Mouse (Mus musculus): Measurements from ENCODE around the gene Coq3. TPM values are rescaled to one million over a fixed set of nuclear protein-coding genes. Genes with fewer than 3 reads are reported as not detected.

The Coq3 gene
- polyA plus RNA-seq, 1 experiment, result 13.5 TPM

DNA sequence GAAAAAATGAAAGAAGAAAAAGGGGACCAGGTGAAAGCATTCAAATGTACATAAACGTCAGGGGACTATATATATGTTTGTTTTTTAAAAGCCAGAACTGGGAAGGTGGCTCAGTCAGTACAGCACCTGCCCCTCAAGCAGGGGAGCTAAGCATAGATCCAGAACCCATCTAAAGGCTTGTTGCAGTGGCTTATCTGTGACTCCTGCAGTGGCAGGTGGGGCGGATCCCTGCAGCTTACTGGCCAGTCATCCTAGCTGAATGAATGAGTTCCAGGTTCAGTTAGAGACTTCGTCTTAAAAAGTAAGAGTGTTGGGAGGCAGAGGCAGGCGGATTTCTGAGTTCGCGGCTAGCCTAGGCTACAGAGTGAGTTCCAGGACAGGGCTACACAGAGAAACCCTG lies 3.3 kb downstream of the Coq3 start:
- TF ChIP-seq CTCF (IDR thresholded peaks at IDR 0.05; ENCODE audit: borderline replicate concordance, insufficient read depth, low read depth, low read length), result no peak
- no peak for TF ChIP-seq POLR2A (IDR thresholded peaks at IDR 0.05; ENCODE audit: borderline replicate concordance, insufficient read depth, low read length)
- Histone ChIP-seq H3K4me1 (ENCODE audit: control insufficient read depth, insufficient read depth, low read length) (no peaks in the 10 kb centered on the region), H3K4me3 (replicated peaks; ENCODE audit: insufficient read depth, low read depth, low read length) (no peak overlapping the region), H3K27ac (ENCODE audit: insufficient read depth, low read length) (no peak overlapping the region), H3K27me3 (ENCODE audit: control insufficient read depth, insufficient read depth, low read length) (no peaks in the 10 kb centered on the region)
- WGBS, result 93% methylated on average over 6 of the region's 6 CpGs
- DNase-seq, result no peak

DNA sequence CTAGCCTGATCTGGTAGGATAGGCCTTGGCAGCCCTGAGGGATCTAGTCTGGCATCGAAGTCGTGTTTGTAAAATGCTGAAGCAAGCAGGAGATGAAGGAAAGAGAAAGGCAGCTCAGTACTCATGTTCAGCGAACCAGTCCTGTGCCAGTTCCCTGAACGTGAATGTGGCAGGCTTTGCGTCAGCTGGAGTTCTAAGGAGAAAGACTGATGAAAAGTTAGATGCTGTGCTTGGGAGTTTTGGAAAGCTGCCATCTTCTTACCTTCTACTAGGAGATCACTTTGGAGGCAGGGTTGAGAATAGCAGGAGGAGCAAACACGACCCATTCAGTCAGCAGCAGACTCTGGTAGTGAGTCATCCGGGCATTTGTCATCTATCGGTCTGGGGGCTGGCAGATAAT lies 6.4 kb downstream of the Coq3 start:
- no peak for TF ChIP-seq POLR2A (IDR thresholded peaks at IDR 0.05; ENCODE audit: borderline replicate concordance, insufficient read depth, low read length)
- TF ChIP-seq CTCF (IDR thresholded peaks at IDR 0.05; ENCODE audit: borderline replicate concordance, insufficient read depth, low read depth, low read length), result no peak
- 74% methylated on average over 8 of the region's 8 CpGs for WGBS
- Histone ChIP-seq H3K27me3 (ENCODE audit: control insufficient read depth, insufficient read depth, low read length) (no peaks in the 10 kb centered on the region), H3K27ac (ENCODE audit: insufficient read depth, low read length) (no peak overlapping the region), H3K4me1 (ENCODE audit: control insufficient read depth, insufficient read depth, low read length) (no peaks in the 10 kb centered on the region), H3K4me3 (replicated peaks; ENCODE audit: insufficient read depth, low read depth, low read length) (no peak overlapping the region)
- no peak for DNase-seq

DNA sequence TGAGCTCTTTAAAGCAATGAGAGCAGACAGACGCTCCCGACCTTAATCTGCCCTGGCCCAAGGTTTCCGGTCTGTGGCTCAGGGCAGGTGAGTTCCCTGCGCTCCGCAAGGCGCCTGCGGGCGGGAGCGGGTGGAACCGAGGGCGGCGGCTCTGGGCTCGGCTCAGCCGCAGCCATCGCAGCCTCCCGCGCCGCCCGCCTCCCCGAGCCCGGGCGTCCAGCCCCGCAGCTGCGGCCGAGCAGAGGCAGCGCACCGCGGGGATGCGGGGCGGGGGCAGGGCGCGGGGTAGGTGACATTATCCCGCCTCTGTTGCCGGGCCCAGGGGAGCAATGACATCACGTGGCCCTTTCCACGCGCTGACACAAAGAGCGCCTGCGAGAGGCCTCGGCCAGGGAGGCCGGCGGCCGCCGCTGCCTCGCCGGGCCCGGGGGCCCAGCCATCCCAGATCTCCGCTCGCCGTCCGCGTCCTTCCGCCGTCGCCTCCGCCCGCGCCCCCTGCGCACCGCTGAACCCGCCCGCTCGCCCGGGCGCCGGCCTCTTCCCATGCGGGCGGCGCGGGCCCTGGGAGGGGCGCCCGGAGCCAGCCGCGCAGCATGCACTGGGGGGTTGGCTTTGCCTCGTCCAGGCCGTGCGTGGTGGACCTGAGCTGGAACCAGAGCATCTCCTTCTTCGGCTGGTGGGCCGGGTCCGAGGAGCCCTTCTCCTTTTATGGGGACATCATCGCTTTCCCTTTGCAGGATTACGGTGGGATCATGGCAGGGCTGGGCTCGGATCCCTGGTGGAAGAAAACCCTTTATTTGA lies 51.7 kb downstream of the Coq3 start, which contains the start of gene Faxc:
Gene Faxc, plus strand, starts transcription at position 359 of the 801 bp plus-strand sequence.
- peak; percentile 84 to 85 for DNase-seq
- no peak for TF ChIP-seq CTCF (IDR thresholded peaks at IDR 0.05; ENCODE audit: borderline replicate concordance, insufficient read depth, low read depth, low read length)
- TF ChIP-seq POLR2A (IDR thresholded peaks at IDR 0.05; ENCODE audit: borderline replicate concordance, insufficient read depth, low read length), result peak; percentile 43
- Histone ChIP-seq H3K4me1 (ENCODE audit: control insufficient read depth, insufficient read depth, low read length) (peaks cover 8% of the 10 kb centered on the region), H3K4me3 (replicated peaks; ENCODE audit: insufficient read depth, low read depth, low read length) (peak within 1 kb of the TSS; percentile 97), H3K27me3 (ENCODE audit: control insufficient read depth, insufficient read depth, low read length) (no peaks in the 10 kb centered on the region), H3K27ac (ENCODE audit: insufficient read depth, low read length) (peak within 1 kb of the TSS; percentile 99)
- WGBS, result 1% methylated on average over 83 of the region's 83 CpGs

DNA sequence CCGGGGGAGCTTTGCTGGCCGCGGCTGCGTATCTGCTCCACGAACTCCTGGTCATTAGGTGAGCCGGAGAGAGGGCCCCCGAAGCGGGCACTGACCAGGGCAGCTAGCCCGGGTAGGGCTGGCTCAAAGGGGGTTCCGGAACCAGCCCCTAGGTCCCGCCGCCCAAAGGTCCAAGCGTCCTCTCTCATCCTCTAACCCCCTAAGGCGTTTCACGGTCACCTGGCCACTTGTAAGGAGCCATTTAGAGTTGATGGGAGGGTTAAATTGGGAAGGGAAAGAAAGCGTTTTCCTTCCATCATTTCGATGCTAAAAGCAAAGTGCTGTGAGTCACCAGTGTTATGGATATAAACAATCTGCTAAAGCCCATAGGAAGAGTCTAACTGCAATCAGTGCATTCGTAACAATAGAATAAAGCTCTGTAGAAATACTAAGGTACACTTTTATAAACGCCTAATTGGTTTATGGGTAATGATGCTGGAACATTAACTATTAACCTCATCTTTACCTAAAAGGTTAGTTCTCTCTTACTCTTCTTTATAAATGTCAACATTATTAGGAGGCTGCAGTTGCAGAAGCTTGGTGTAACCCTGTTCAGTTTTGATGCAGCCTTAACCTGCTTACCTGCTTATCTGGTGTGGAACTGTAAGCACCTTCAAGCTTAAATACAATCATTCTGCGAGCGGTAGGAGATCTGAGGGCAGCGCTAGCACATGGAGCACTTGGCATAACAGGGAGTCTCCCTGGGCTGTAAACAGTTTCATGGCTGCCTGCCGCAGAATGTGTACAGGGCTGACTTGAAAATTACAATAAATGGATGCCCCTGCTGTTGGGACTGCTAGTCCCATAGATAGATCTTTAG lies 52.5 kb downstream of the Coq3 start:
- H3K27ac ChIP-seq (ENCODE audit: insufficient read depth, low read length), result peak overlapping the region; percentile 99
- H3K4me1 ChIP-seq (ENCODE audit: control insufficient read depth, insufficient read depth, low read length), result peaks cover 8% of the 10 kb centered on the region
- H3K4me3 ChIP-seq (replicated peaks; ENCODE audit: insufficient read depth, low read depth, low read length), result peak overlapping the region; percentile 97
- 2% methylated on average over 23 of the region's 23 CpGs for WGBS
- TF ChIP-seq POLR2A (IDR thresholded peaks at IDR 0.05; ENCODE audit: borderline replicate concordance, insufficient read depth, low read length), result no peak
- no peak for TF ChIP-seq CTCF (IDR thresholded peaks at IDR 0.05; ENCODE audit: borderline replicate concordance, insufficient read depth, low read depth, low read length)
- H3K27me3 ChIP-seq (ENCODE audit: control insufficient read depth, insufficient read depth, low read length), result no peaks in the 10 kb centered on the region
- DNase-seq, result peak; percentile 45 to 49

DNA sequence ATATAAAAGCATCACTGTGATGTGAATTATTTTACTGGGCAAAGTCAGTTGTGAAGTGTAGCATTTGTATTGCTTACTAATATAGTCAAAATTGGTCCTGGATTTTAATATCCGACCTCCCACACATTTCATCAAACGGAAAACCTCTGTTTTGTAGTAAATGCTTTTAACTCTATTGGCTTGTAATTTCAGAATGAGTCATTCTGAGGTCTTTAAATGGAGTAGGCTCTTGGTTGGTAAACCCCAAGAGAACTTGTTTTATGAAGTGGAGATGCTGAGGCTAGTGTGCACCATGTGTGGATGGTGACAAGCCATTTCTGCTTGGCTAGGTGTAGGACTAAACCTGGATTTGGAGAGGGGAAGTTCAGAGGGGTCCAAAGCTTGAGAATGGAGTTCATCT lies 55.9 kb downstream of the Coq3 start:
- Histone ChIP-seq H3K27me3 (ENCODE audit: control insufficient read depth, insufficient read depth, low read length) (no peaks in the 10 kb centered on the region), H3K4me3 (replicated peaks; ENCODE audit: insufficient read depth, low read depth, low read length) (no peak overlapping the region), H3K4me1 (ENCODE audit: control insufficient read depth, insufficient read depth, low read length) (peaks cover 4% of the 10 kb centered on the region; the same call in 1 of the 2 replicates), H3K27ac (ENCODE audit: insufficient read depth, low read length) (no peak overlapping the region)
- no peak for DNase-seq
- WGBS, result 91% methylated on average over 2 of the region's 2 CpGs
- no peak for TF ChIP-seq CTCF (IDR thresholded peaks at IDR 0.05; ENCODE audit: borderline replicate concordance, insufficient read depth, low read depth, low read length)
- no peak for TF ChIP-seq POLR2A (IDR thresholded peaks at IDR 0.05; ENCODE audit: borderline replicate concordance, insufficient read depth, low read length)

DNA sequence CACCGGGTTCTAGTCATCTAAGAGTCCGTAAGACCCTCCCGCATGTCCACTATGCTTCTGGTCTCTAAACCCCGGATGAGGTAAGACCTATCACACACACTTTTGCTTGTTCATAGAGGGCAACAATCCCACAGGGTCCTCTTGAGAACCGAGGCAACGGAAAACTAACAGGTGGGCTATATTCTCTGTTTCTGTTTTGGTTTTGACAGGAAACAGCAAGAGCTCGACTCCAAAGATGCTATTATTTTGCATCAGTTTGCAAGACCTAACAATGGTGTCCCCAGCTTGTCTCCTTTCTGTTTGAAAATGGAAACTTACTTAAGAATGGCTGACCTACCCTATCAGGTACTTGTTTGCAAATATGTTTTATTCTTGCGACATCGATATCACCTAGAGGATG lies 57.0 kb downstream of the Coq3 start:
- TF ChIP-seq CTCF (IDR thresholded peaks at IDR 0.05; ENCODE audit: borderline replicate concordance, insufficient read depth, low read depth, low read length) (no peak), POLR2A (IDR thresholded peaks at IDR 0.05; ENCODE audit: borderline replicate concordance, insufficient read depth, low read length) (no peak)
- 94% methylated on average over 9 of the region's 9 CpGs for WGBS
- Histone ChIP-seq H3K27ac (ENCODE audit: insufficient read depth, low read length) (no peak overlapping the region), H3K4me3 (replicated peaks; ENCODE audit: insufficient read depth, low read depth, low read length) (no peak overlapping the region), H3K4me1 (ENCODE audit: control insufficient read depth, insufficient read depth, low read length) (peaks cover 4% of the 10 kb centered on the region; the same call in 1 of the 2 replicates), H3K27me3 (ENCODE audit: control insufficient read depth, insufficient read depth, low read length) (no peaks in the 10 kb centered on the region)
- DNase-seq, result no peak

DNA sequence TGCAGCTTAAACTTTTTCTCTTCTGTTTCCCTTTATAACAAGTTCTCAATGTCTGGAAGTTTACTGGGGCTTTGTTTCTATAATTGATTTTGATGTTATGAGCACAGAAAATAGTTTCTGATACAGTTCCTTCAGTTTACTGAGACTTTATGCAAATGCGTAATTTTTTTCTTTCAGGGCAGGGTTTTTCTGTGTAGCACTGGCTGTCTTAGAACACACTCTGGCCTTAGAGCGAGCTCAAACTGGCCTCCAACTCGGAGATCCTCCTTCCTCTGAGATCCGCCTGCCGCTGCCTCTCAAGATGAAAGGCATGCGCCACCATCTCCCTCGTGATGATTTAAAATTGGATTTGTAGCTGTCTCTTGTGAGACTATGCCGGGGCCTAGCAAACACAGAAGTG lies 58.4 kb downstream of the Coq3 start:
- 89% methylated on average over 8 of the region's 8 CpGs for WGBS
- Histone ChIP-seq H3K27ac (ENCODE audit: insufficient read depth, low read length) (no peak overlapping the region), H3K27me3 (ENCODE audit: control insufficient read depth, insufficient read depth, low read length) (no peaks in the 10 kb centered on the region), H3K4me1 (ENCODE audit: control insufficient read depth, insufficient read depth, low read length) (peaks cover 3% of the 10 kb centered on the region; the same call in 1 of the 2 replicates), H3K4me3 (replicated peaks; ENCODE audit: insufficient read depth, low read depth, low read length) (no peak overlapping the region)
- DNase-seq, result no peak
- no peak for TF ChIP-seq CTCF (IDR thresholded peaks at IDR 0.05; ENCODE audit: borderline replicate concordance, insufficient read depth, low read depth, low read length)

Data from cerebellum, adult 2 months (tissue).